Mouse (Mus musculus) G1E-ER4 (cell line): ENCODE data around the gene 1700017N19Rik. TPM values are rescaled to one million over a fixed set of nuclear protein-coding genes. Genes with fewer than 3 reads are reported as not detected.

Experiments
- GATA1 ChIP-seq: IDR thresholded peaks from one replicate; pipeline ENCODE4 v1.8.0; 2012; ENCODE audit warnings: low read length, inconsistent platforms
- polyA plus RNA-seq: library from polyadenylated mRNA; stranded (reverse); fragments of >175 nt; gene quantifications from 2 replicates; pipeline ENCODE4 v1.2.3, GENCODE M21; 2012

Gene 1700017N19Rik
- polyA plus RNA-seq, 1 experiment, result not detected

- TF ChIP-seq GATA1, result no peak
These were observed 52.6 kb downstream of the 1700017N19Rik start for GRCm38 (mm10) chr10:100642887-100643286.

GRCm38 (mm10) chr10:100645331-100645935, 55.1 kb downstream of the 1700017N19Rik start:
- no peak for TF ChIP-seq GATA1

GRCm38 (mm10) chr10:100654183-100654582, 63.9 kb downstream of the 1700017N19Rik start:
- TF ChIP-seq GATA1, result no peak

GRCm38 (mm10) chr10:100661970-100662590, 71.8 kb downstream of the 1700017N19Rik start:
- no peak for TF ChIP-seq GATA1

Other genes starting within 250 kb of the 1700017N19Rik start
- not detected in 2 replicates for gene Gm4302, start 249.6 kb upstream of the 1700017N19Rik start, polyA plus RNA-seq
- not detected in 2 replicates for gene Gm4303, start 244.5 kb upstream of the 1700017N19Rik start, polyA plus RNA-seq
- gene Gm4305, start 239.4 kb upstream of the 1700017N19Rik start, polyA plus RNA-seq, result not detected in 2 replicates
- gene Gm4307, start 229.1 kb upstream of the 1700017N19Rik start, polyA plus RNA-seq, result not detected in 2 replicates
- gene Gm4312, start 207.9 kb upstream of the 1700017N19Rik start, polyA plus RNA-seq, result not detected in 2 replicates
- gene Tmtc3, start 103.1 kb upstream of the 1700017N19Rik start, polyA plus RNA-seq, result 4.4 and 6.3 TPM in 2 replicates
- gene Cep290, start 102.9 kb upstream of the 1700017N19Rik start, polyA plus RNA-seq, result 0.30 and 0.39 TPM in 2 replicates
- gene 4930430F08Rik, start 61 bp upstream of the 1700017N19Rik start, polyA plus RNA-seq, result 6.4 and 13.8 TPM in 2 replicates